Mouse (Mus musculus) adrenal gland, postnatal 36 days (tissue): ENCODE data around the gene Psg19. TPM values are rescaled to one million over a fixed set of nuclear protein-coding genes. Genes with fewer than 3 reads are reported as not detected.
"Not testable (repeated sequence)": the region's sequence is repeated elsewhere in the genome, so short reads cannot be mapped to it uniquely, and the experiment has no call there.

Experiments used
- DNase-seq, 2 experiments: peaks; one replicate each; pipeline ENCODE4 v3.0.0; 2021; ENCODE audit warnings: mixed read lengths in 1 of 2
- long read RNA-seq, 2 experiments: library from polyadenylated mRNA; stranded (forward); transcript quantifications; one replicate each; pipeline ENCODE4 v2.0.0; 2021; ENCODE audit warnings: borderline sequencing depth in 2 of 2
- total RNA-seq, 2 experiments: library from RNA; stranded (reverse); gene quantifications; 2 replicates each; pipeline ENCODE4 v1.2.3; 2021

Gene Psg19
- not detected for total RNA-seq
- long read RNA-seq, experiment 1, result 0 reads
- long read RNA-seq, experiment 2, result 0 reads

GRCm38 (mm10) chr7:18798420-18798819 lies at the start of gene Psg19:
Psg19 (minus strand) TSS chr7:18798520.
- no peak for DNase-seq

- DNase-seq, result no peak
Measured at GRCm38 (mm10) chr7:18844811-18845210, 46.5 kb upstream of the Psg19 start.

GRCm38 (mm10) chr7:18841174-18841567 lies 42.9 kb upstream of the Psg19 start:
- DNase-seq, result no peak

DNA sequence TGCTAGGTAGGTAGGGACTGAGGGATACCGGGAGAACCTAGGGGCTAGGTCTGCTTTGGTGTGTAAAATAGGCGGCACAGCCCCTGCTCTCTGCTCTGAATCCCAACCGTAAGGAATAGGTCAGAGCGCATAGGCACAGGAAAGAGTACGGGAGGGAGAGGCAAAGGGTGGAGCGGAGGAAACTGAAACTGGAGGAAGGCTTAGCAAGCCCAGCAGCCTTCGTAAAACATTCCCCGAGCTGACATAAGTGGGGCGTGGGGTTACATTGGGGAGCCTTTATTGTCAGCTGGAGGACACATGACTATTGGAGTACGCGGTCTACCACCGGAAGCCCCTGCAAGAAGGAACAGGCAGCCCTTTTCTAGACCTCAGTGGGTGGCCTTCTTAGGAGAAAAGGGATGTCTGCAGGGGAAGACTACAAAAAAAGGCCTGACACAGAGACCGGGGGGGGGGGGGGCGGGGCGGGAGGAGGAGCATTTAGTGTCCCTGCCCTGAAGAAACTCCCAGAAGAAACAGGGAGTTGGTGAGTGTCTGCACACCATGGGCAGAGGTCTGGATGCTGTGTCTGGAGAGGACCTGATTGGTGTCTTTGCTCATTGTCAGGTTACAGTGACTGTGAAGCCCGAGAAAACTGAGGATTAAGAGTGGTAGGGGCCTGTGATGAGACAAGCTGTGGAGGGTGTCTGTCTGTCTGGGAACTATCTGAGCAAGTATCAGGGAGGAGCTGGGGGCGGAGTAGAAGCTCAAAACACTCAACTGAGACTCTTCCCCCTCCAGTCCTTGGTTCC lies 42.3 kb upstream of the Psg19 start:
- DNase-seq, result peak; percentile 47 to 60

DNA sequence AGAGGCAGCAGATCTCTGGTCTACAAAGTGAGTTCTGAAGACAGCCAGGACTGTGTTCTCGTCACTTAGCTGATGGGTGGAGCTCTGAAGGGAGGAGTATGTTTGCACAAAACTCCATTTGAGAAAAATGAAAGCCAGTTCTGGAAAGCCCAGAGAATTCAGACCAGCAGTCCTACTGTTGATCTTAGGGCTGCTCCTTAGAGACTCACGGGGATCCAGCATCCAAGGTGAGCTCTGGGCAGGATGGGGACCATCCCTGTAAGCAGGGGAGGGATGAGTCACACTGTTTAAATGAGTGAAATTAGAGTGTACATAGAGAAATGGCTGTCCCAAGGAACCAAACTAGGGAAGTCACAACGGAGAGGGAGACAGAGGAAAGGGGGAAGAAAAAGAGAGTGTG lies 41.5 kb upstream of the Psg19 start, which contains the start of gene Mill2:
Gene Mill2, plus strand, starts transcription at position 102 of the 400 bp plus-strand sequence.
- DNase-seq, result peak in 1 of 2 experiments; percentile 16

GRCm38 (mm10) chr7:18832298-18832697 lies 34.0 kb upstream of the Psg19 start:
- DNase-seq, result peak in 1 of 2 experiments; percentile 17

DNA sequence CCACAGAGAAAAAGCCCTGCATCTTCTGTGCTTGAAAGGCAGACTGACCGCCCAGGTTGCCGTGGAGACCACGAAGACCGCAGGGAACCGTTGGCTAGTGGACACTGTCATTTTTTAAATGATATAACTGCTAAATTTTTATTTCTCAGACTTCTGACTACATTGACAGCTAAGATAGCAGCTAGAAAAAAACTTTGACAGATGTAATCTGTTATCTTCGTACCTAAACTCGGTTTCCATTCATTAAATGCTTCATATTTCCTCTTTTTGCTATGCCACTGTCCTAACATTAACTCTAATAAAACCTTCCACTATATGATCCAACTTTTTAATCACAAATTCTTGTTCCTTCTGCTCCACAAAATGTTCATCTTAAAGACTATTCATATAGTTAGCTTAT lies 31.2 kb upstream of the Psg19 start:
- no peak for DNase-seq

- DNase-seq, result peak in 1 of 2 experiments; percentile 20
Measured at GRCm38 (mm10) chr7:18828592-18828991, 30.3 kb upstream of the Psg19 start.

- no peak for DNase-seq
Measured at GRCm38 (mm10) chr7:18827792-18828546, 29.6 kb upstream of the Psg19 start.

- DNase-seq, result no peak
Measured at GRCm38 (mm10) chr7:18821507-18821906, 23.2 kb upstream of the Psg19 start, which contains the start of gene Psg17. Psg17 (minus strand) TSS chr7:18821607.

DNA sequence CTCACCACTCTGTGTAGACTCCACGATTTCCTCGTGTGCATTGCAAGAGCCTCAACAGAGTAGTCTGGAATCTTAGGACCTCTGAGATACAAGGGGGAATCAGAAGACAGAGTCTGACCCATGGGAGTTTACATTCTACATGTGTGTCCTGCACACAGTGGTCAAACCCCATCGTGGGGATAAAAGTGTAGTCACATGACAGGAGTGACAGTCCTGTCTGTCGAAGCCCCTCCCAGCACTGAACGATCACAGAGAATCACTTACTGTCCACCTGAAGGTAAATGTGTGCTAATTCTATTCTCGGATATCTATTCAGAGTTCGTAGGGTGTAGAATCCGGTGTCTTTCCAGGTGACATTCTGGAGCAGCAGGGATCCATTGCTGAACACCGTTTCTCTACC lies 20.0 kb upstream of the Psg19 start:
- no peak for DNase-seq

DNA sequence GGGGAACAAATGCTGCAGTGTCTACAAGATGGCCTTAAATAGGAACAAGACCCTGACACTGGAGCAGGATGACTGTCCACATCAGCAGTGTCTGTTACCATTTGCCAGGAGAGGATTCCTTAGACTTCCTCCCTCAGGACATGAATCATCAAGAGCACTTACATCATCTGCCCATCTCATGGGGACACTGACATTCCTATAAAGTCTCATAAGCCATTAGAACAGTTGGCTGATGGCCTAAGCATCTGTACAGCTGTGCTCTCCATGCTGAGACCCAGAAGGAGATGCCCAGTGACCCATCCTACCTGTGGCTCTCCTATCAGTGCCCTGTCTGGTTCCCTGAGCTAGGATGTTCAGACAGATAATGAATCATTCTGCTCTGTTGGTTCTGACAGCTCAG lies 5.2 kb upstream of the Psg19 start:
- DNase-seq, result no peak

GRCm38 (mm10) chr7:18799129-18799528 lies 809 bp upstream of the Psg19 start:
- no peak for DNase-seq

DNA sequence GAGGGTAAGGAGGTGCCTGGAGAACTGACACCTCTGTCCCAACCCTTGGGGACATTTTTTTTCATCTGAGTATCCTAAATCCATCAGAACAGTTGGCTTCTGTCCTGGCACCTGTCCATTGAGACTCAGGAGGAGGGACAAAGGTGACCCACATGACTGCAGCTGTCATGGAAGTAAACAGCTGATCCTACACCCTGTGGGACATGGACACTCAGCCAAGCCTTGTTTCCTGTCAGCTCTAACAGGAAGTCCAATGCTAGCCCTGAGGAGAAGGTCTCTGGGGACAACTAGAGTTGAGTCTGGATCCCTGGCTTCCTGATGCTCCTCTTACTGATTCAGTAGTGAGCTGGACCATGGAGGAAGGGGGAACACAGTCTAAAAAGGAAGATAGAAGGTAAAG lies 7.6 kb downstream of the Psg19 start:
- not testable (repeated sequence) for DNase-seq

DNA sequence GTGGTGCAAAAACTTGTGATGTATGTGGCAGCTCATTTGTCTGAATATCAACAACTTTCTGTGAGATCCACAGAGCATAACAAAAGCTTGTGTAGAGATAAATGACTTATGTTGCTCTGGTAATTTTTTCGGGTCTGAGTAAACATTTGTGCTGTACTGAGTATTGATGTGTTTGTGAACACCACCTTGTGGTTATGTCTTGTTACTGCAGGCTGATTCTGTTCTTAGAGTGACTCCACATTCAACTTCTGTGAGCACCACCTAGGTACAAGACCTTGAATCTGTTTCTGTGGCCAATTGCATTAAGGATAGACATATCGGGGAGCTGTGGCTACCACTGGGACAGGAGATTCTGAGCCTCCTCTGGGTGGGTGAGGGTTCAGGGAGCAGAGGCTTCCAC lies 17.0 kb downstream of the Psg19 start:
- not testable (repeated sequence) for DNase-seq

DNA sequence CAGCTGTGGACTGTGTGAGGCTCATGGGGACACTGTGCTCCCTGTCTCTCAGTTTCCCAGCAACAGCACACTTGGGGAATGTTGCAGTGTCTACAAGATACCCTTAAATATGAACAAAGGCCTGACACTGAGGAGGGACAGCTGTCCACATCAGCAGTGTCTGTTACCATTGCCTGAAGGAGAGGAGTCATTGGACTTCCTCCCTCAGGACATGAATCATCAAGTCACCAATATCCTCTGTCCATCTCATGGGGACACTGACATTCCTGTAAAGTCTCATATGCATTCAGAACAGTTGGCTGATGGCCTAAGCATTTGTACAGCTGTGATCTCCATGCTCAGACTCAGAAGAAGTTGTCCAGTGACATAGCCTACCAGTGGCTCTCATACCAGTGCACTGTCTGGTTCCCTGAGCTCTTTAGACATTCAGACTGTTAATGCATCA lies 19.0 kb downstream of the Psg19 start:
- DNase-seq, result no peak

DNA sequence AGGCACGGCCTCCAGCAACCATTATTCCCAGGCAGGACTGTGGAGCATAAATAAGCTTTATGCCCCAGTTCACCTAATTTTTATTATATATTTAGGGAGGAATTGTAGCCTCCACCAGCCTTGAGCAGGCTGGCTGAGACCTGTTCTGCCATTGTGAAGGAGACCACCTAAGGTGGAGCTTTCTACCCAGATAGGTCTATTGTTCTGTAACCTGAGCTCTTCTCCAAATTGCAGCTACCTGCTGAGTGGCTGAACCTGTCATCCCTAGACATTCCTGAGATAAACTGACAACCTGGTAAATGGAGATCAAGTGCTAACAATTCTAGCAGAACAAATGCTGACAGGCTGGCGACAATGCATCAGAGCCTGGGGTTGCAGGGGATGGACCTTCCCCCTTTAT lies 35.4 kb downstream of the Psg19 start:
- not testable (repeated sequence) for DNase-seq

GRCm38 (mm10) chr7:18760152-18760551 lies 38.2 kb downstream of the Psg19 start:
- DNase-seq, result not testable (repeated sequence)

DNA sequence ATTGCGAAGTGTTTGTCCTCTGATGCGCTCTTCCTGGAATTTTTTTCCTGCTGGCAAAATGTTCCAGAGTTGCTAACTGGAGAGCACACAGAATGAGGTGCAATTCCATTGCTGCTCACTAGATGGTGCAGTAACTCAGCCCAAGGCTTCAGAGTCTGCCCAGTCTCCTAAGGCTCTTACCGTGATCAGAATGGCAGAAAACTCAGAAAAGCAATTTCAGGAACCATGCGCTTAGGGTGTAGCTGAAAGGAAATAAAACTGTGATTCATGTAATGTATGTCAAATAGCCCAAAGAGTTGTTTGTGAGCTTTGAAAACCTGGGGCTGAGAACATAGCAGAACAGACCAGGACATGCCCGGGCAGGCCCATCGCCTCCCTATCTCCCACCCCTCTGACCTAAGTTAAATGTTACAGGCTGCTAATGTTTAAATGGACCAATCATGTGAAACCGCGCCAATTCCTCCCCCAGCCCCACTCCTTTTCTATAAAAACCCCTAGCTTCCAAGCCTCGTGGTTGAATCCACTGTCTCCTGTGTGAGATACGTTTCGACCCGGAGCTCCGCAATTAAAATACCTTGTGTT lies 48.3 kb downstream of the Psg19 start:
- peak; percentile 59 to 61 for DNase-seq

GRCm38 (mm10) chr7:18748994-18749895 lies 49.1 kb downstream of the Psg19 start:
- DNase-seq, result no peak

DNA sequence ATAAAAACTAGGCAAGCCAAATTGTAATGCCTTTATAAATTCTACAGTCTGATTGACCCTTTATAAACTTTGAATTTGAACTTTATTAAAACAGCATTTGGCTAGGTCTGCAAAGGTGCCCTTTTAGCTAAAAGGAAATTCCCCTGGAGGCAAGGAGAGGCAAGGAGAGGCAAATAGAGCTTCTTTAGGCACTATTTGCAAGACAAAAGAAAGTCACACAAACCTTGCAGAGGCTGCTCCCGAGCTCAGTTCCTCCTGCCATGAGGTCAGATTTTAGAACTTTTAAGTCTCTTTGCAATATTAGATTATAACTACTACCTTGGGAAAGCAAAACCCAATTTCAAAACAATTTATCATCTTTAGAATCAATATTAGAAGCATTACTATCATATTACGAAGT lies 50.9 kb downstream of the Psg19 start:
- not testable (repeated sequence) for DNase-seq
